Mouse (Mus musculus) forebrain, embryonic 12.5 days (tissue): ENCODE data around the gene Ankar. TPM values are rescaled to one million over a fixed set of nuclear protein-coding genes. Genes with fewer than 3 reads are reported as not detected.

Source experiments
- ATAC-seq: fragments of 200-750 bp; cut with Nextera tagmentation; 2 replicates; pipeline ENCODE4 v1.8.0; 2017; ENCODE audit warnings: moderate TSS enrichment; ENCODE audit not compliant: low FRiP score
- H3K27ac ChIP-seq: fragments of 300-500 bp; sonication (generic); 2 replicates; pipeline ENCODE4 v1.5.1; 2016; ENCODE audit warnings: mild to moderate bottlenecking
- H3K27me3 ChIP-seq: fragments of 300-500 bp; sonication (generic); 2 replicates; pipeline ENCODE4 v1.6.1; 2016; ENCODE audit warnings: mild to moderate bottlenecking
- H3K36me3 ChIP-seq: fragments of 300-500 bp; sonication (generic); replicated peaks from 2 replicates; pipeline ENCODE4 v1.6.1; 2016; ENCODE audit warnings: mild to moderate bottlenecking
- H3K4me1 ChIP-seq: fragments of 300-500 bp; sonication (generic); 2 replicates; pipeline ENCODE4 v1.6.1; 2016
- H3K4me2 ChIP-seq: fragments of 300-500 bp; sonication (generic); 2 replicates; pipeline ENCODE4 v1.6.1; 2016; ENCODE audit warnings: mild to moderate bottlenecking, moderate library complexity
- H3K4me3 ChIP-seq: fragments of 300-500 bp; sonication (generic); replicated peaks from 2 replicates; pipeline ENCODE4 v1.5.1; 2016; ENCODE audit warnings: mild to moderate bottlenecking
- H3K9ac ChIP-seq: fragments of 300-500 bp; sonication (generic); 2 replicates; pipeline ENCODE4 v1.6.1; 2016; ENCODE audit warnings: mild to moderate bottlenecking
- H3K9me3 ChIP-seq: fragments of 300-500 bp; sonication (generic); 2 replicates; pipeline ENCODE4 v1.6.1; 2016
- WGBS: fragments of 180-500 bp; shearing (Covaris S2); methylation state at CpG from one replicate; pipeline ENCODE4 v1.1.7; 2016; 5-methylcytosine and 5-hydroxymethylcytosine counted together
- polyA plus RNA-seq: library from polyadenylated mRNA; unstranded; fragments of >200 nt; fragmentation: Nextera tagmentation; extraction: Ambion mirVana; gene quantifications from 2 replicates; pipeline ENCODE4 v1.2.1, GENCODE M21; 2016

The Ankar gene
- polyA plus RNA-seq, 1 experiment from 2014 or later, result not detected

- Histone ChIP-seq H3K36me3 (no peaks in the 10 kb centered on the region), H3K4me1 (no peaks in the 10 kb centered on the region), H3K4me2 (no peak overlapping the region), H3K4me3 (no peak overlapping the region), H3K9me3 (no peaks in the 10 kb centered on the region), H3K27me3 (no peaks in the 10 kb centered on the region), H3K27ac (no peak overlapping the region), H3K9ac (no peak overlapping the region)
- no peak for ATAC-seq
- 69% methylated on average over 4 of the region's 4 CpGs for WGBS
Observed at GRCm38 (mm10) chr1:72698651-72699050, 1.7 kb downstream of the Ankar start.

DNA sequence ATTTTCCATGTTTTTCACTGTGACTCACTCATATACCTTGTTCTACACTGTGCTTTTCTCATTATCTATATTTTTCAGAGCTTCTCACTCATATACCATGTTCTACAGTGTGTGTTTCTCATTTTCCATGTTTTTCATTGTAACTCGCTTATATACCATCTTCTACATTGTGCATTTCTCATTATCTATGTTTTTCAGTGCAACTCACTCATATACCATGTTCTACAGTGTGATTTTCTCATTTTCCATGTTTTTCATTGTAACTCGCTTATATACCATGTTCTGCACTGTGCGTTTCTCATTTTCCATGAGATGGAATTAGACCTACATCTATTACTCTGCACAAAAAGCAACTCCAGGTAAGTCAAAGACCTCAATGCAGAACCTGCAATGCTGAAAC is 4.1 kb downstream of the Ankar start:
- 53% methylated on average over 3 of the region's 3 CpGs for WGBS
- H3K27me3 ChIP-seq, result no peaks in the 10 kb centered on the region
- ATAC-seq, result no peak

DNA sequence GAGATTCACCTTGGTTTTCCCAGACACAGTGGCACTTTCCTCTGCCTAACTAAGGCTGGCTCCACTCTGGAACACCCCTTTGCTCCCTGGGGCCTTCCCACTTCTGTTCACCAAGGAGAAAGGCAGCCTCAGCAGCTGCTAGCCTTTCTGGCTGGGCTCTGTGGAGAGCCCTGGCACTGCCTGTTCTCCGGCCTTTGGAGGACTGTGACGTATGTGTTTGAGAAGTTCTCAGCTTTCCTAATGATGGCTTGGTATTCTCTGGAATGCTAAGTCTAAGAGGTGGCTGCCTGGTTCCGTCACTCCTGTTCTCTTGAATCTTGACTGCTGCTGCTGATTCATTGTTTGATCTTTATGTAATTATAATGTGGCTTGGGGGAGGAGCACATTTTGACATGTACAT is 27.3 kb downstream of the Ankar start:
- Histone ChIP-seq H3K4me2 (no peak overlapping the region), H3K9ac (no peak overlapping the region), H3K27me3 (no peaks in the 10 kb centered on the region), H3K4me3 (no peak overlapping the region), H3K36me3 (no peaks in the 10 kb centered on the region), H3K4me1 (no peaks in the 10 kb centered on the region), H3K27ac (no peak overlapping the region), H3K9me3 (no peaks in the 10 kb centered on the region)
- WGBS, result 47% methylated on average over 3 of the region's 3 CpGs
- ATAC-seq, result no peak

More for the DNA sequence above, 4.1 kb downstream of the Ankar start:
- Histone ChIP-seq H3K36me3 (no peaks in the 10 kb centered on the region), H3K4me2 (no peak overlapping the region), H3K9me3 (no peaks in the 10 kb centered on the region), H3K9ac (no peak overlapping the region), H3K4me1 (no peaks in the 10 kb centered on the region), H3K27ac (no peak overlapping the region), H3K4me3 (no peak overlapping the region)

- Histone ChIP-seq H3K4me3 (peak overlapping the region; percentile 32), H3K27me3 (no peaks in the 10 kb centered on the region), H3K9me3 (no peaks in the 10 kb centered on the region), H3K27ac (no peak overlapping the region), H3K4me1 (no peaks in the 10 kb centered on the region), H3K36me3 (no peaks in the 10 kb centered on the region), H3K4me2 (peak overlapping the region; percentile 48), H3K9ac (no peak overlapping the region)
- peak; percentile 79 for ATAC-seq
- WGBS, result 42% methylated on average over 49 of the region's 49 CpGs
Observed at GRCm38 (mm10) chr1:72640658-72641410, 59.5 kb downstream of the Ankar start.

DNA sequence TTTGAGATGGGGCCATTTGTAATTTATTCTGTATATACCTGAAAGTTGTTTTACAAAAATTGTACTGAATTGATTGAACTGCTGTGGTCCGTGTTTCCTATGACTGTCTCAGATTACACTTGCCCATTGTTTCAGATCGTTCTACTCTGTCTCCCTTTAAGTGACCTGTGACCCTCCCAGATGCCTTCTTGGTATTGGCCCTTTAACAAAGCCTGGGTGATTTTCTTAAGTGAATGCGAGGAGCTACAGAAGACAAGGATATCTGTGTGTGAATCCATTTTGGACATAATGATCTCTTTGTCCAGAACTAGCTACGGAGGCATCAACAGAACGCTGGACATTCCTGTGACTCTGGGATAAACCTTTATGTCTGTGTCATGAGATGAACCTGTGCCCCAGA is 65.2 kb downstream of the Ankar start:
- H3K27me3 ChIP-seq, result no peaks in the 10 kb centered on the region
- H3K4me3 ChIP-seq, result no peak overlapping the region
- no peaks in the 10 kb centered on the region for H3K4me1 ChIP-seq
- no peaks in the 10 kb centered on the region for H3K9me3 ChIP-seq
- no peak overlapping the region for H3K9ac ChIP-seq
- H3K4me2 ChIP-seq, result no peak overlapping the region
- peaks cover 31% of the 10 kb centered on the region for H3K36me3 ChIP-seq
- H3K27ac ChIP-seq, result no peak overlapping the region
- WGBS, result 26% methylated on average over 5 of the region's 5 CpGs
- no peak for ATAC-seq

GRCm38 (mm10) chr1:72612172-72612571 is 88.2 kb downstream of the Ankar start:
- Histone ChIP-seq H3K4me2 (no peak overlapping the region), H3K27ac (no peak overlapping the region), H3K9me3 (no peaks in the 10 kb centered on the region), H3K4me1 (no peaks in the 10 kb centered on the region), H3K36me3 (peaks cover 78% of the 10 kb centered on the region), H3K27me3 (no peaks in the 10 kb centered on the region), H3K4me3 (no peak overlapping the region), H3K9ac (no peak overlapping the region)
- ATAC-seq, result no peak
- WGBS, result 89% methylated on average over 6 of the region's 6 CpGs

DNA sequence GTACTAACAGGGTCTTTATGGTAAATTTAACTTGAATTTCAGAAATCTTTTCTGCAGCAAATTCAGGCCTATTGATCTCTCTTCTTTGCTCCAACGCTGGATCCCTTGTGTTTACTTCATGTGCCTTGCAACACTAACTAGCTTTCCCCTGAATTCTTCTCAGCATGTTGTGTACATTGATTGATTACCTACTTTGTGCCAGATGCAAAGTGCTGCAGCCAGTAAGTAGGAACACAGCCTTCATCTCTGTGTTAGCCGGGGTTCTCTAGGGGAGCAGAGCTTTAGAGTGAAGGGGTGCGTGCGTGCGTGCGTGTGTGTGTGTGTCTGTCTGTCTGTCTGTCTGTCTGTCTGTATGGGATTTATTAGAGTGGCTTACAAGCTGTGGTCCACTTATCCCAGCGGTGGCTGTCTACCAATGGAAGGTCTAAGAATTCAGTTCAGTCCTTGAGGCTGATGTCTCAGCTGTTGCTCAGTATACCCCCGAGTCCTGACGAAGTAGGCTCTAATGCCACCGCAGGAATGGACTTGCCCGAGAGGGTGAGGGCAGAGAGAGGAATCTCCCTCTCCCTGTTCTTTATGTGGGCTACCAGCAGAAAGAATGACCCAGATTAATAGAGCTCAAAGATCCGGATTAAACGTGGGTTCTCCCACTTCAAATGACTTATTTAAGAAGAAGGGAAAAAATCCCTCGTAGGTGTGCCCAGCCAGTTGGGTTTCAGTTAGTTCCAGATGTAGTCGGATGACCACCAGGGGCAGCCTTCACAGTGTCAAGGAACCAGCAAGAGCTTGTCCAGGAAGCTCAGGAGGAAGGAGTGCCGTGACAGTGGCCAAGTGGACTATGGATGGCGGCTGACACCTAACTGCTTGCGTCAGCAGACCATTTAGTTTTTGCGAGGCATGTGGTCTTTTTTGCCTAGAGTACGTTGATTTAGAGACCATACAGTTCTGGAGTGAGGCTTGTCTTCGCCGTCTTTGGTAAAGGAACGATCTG is 90.2 kb downstream of the Ankar start:
- H3K27me3 ChIP-seq, result no peaks in the 10 kb centered on the region
- WGBS, result 88% methylated on average over 23 of the region's 23 CpGs
- H3K36me3 ChIP-seq, result peaks cover 66% of the 10 kb centered on the region
- no peak overlapping the region for H3K4me2 ChIP-seq
- no peak overlapping the region for H3K27ac ChIP-seq
- H3K9me3 ChIP-seq, result no peaks in the 10 kb centered on the region
- no peak for ATAC-seq
- peaks cover 4% of the 10 kb centered on the region; the same call in 1 of the 2 replicates for H3K4me1 ChIP-seq
- H3K4me3 ChIP-seq, result no peak overlapping the region
- H3K9ac ChIP-seq, result no peak overlapping the region

DNA sequence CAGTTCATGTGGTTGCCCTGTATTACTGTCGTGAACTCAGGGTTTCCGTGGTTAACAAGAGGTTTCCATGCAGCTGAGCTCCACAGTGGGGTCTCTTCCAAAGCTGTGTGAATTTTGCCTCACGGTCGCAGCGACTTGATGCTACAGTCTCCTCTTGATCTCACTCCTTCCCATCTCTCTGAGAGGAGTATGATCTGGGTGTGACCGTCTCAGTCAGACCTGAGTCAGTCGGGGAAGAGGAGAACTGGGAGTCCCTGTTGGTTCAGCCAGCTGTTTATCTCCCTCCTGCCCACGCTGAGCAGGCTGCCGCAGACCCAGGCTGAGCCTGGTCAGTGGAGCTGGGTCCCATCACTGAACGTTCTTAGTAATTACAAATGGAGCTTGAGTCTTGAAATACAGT is 91.2 kb downstream of the Ankar start:
- WGBS, result 90% methylated on average over 10 of the region's 10 CpGs
- H3K27ac ChIP-seq, result no peak overlapping the region
- ATAC-seq, result no peak

DNA sequence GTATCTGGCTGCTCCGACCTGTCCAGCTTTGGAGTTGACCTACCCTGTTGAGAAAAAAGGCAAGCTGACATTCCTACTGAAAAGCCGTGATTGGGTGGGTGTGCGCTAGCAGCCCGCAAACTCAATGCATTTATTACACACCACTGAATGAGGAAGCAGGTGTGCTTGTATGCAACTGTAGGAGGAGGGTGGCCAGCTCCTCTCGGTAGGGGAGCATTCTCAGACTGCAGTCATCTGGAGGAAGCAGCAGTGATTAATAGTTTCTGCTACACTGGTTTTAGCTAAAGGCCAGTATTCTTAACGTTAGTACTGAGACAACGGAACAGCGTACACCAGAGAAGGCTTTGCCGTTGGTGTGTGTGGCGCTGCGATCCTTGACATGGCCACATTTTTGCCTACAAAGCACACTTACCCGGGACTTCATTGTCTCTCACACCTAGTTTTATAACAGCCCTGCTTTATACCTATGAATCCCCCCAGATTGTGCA is 94.1 kb downstream of the Ankar start:
- Histone ChIP-seq H3K4me1 (peaks cover 4% of the 10 kb centered on the region; the same call in 1 of the 2 replicates), H3K36me3 (peaks cover 48% of the 10 kb centered on the region)
- no peak for ATAC-seq

More for the DNA sequence above, 91.2 kb downstream of the Ankar start:
- Histone ChIP-seq H3K9me3 (no peaks in the 10 kb centered on the region), H3K4me2 (no peak overlapping the region), H3K4me1 (peaks cover 4% of the 10 kb centered on the region; the same call in 1 of the 2 replicates), H3K4me3 (no peak overlapping the region), H3K9ac (no peak overlapping the region), H3K36me3 (peaks cover 55% of the 10 kb centered on the region), H3K27me3 (no peaks in the 10 kb centered on the region)

GRCm38 (mm10) chr1:72602803-72603202 is 97.6 kb downstream of the Ankar start:
- WGBS, result 92% methylated on average over 5 of the region's 5 CpGs
- peaks cover 57% of the 10 kb centered on the region for H3K36me3 ChIP-seq
- no peak for ATAC-seq

More for the DNA sequence above, 94.1 kb downstream of the Ankar start:
- H3K4me3 ChIP-seq, result no peak overlapping the region
- 0 out of 2 replicates have a peak overlapping the region, but pooled peaks have one; percentile 31 for H3K27ac ChIP-seq
- no peak overlapping the region for H3K4me2 ChIP-seq
- 65% methylated on average over 12 of the region's 12 CpGs for WGBS
- H3K9ac ChIP-seq, result peak overlapping the region; percentile 17; the same call in 1 of the 2 replicates
- H3K9me3 ChIP-seq, result no peaks in the 10 kb centered on the region
- H3K27me3 ChIP-seq, result no peaks in the 10 kb centered on the region

GRCm38 (mm10) chr1:72602186-72602585 is 98.2 kb downstream of the Ankar start:
- ATAC-seq, result no peak
- H3K4me3 ChIP-seq, result no peak overlapping the region
- H3K4me2 ChIP-seq, result no peak overlapping the region
- peaks cover 4% of the 10 kb centered on the region; the same call in 1 of the 2 replicates for H3K4me1 ChIP-seq
- no peaks in the 10 kb centered on the region for H3K27me3 ChIP-seq
- peaks cover 59% of the 10 kb centered on the region for H3K36me3 ChIP-seq
- no peak overlapping the region for H3K27ac ChIP-seq
- H3K9me3 ChIP-seq, result no peaks in the 10 kb centered on the region
- H3K9ac ChIP-seq, result no peak overlapping the region
- WGBS, result 92% methylated on average over 5 of the region's 5 CpGs

More at GRCm38 (mm10) chr1:72602803-72603202, 97.6 kb downstream of the Ankar start:
- no peak overlapping the region for H3K4me3 ChIP-seq
- H3K4me1 ChIP-seq, result peaks cover 4% of the 10 kb centered on the region; the same call in 1 of the 2 replicates
- H3K27me3 ChIP-seq, result no peaks in the 10 kb centered on the region
- H3K4me2 ChIP-seq, result no peak overlapping the region
- no peak overlapping the region for H3K9ac ChIP-seq
- no peaks in the 10 kb centered on the region for H3K9me3 ChIP-seq
- H3K27ac ChIP-seq, result no peak overlapping the region

- ATAC-seq, result no peak
- H3K36me3 ChIP-seq, result peaks cover 67% of the 10 kb centered on the region
- no peak overlapping the region for H3K9ac ChIP-seq
- H3K27ac ChIP-seq, result no peak overlapping the region
- peaks cover 4% of the 10 kb centered on the region; the same call in 1 of the 2 replicates for H3K4me1 ChIP-seq
- WGBS, result 91% methylated on average over 7 of the region's 7 CpGs
- no peaks in the 10 kb centered on the region for H3K27me3 ChIP-seq
- no peaks in the 10 kb centered on the region for H3K9me3 ChIP-seq
- H3K4me3 ChIP-seq, result no peak overlapping the region
- no peak overlapping the region for H3K4me2 ChIP-seq
Observed at GRCm38 (mm10) chr1:72601233-72601632, 99.1 kb downstream of the Ankar start.
